Mouse (Mus musculus): Measurements from ENCODE around the gene Tnfaip8l2.
"Not testable (repeated sequence)": the region's sequence is repeated elsewhere in the genome, so short reads cannot be mapped to it uniquely, and the experiment has no call there.

Tnfaip8l2 gene

DNA sequence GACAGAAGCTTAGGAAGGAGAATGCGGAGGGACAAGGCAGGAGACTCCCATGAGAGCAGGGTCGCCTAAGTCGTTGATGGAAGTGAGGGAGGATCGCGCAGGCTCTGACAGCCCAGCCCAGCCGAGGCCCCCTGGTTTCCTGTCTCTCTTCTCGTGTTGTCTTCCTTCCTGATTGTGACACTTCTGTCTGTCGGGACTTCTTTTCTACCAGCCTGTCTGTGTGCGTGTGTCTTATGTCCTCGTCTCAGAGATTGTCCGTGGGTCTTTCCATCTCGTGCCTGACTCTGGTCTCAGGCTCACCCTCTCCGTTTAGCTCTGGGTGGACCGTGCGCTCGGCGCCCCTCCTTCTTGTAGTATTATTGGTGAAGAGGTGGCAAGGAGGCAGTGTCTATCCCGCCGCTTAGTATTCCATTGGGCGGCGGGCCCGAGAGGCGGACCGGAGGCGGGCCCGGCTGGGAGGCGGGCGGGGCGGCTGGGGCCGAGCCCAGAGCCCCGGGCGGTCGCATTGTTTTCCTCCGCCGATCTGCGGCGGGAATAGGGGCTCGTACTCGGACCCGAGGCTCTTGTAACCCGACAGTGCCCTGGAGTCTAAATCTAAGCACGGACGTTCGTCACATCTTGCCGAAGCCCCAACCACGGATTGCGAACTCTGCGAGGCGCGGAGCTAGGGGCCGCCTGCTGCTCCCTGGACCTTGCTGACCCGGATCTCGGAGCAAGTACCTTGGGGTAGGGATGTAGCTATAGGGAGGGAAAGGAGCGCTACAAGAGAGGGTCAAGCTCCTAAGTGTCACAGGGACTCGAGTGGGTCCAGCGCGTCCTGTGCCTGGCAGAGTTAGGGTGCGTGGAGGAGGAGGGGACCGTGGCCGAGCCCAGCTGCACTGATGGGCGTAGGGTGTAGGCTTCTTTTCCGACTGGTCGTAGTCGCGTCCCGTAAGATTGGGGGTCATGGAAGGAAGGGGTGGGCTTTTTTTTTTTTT is 18.1 kb upstream of the Tnfaip8l2 start, which contains the start of gene Sema6c:
Sema6c (plus strand) TSS at position 471 of the 977 bp plus-strand sequence.
- peak; percentile 91 for DNase-seq (ENCODE audit: low read depth, low spot score)

DNA sequence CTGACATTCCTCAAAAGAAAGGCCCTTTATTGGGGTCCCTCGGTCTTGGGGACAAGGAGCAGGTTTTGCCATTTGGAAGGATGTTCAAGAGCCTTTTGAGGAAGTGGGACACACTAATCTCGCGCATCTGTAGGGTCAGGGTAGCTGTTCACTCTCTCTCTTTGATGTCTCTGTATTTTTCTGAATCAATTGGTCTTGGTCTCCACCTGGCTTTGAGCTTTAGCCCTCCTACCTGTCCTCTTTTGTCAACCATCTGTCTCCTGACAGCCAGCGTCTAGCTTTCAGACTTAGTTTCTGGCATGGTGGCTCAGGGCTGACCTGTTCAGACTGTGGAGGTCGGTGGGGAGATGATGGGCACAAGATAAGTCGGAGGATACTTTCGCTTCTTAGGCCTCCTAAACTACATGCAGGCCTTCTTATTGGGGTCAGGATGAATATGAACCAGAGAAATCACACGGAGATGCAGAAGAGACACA is 17.4 kb upstream of the Tnfaip8l2 start:
- no peak for DNase-seq (ENCODE audit: low read depth, low spot score)

DNA sequence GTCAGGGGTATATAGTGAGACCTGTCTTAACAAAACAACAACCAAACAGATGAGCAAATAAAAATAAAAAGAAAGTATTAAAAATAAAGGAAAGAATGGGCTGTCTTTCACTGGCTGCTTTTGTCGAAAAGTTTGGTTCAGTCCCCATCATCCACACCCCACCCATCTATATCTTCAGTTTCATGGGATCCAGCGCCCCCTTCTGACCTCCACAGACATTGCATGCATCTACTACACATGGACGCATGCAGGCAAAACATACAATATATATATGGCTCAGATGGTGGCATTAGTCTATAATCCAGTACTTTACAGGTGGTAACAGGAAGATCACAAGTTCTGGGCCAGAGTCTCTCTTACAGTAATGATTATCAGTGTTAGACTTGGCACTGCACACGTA is 11.7 kb upstream of the Tnfaip8l2 start:
- peak; percentile 76 for DNase-seq (ENCODE audit: low read depth, low spot score)

DNA sequence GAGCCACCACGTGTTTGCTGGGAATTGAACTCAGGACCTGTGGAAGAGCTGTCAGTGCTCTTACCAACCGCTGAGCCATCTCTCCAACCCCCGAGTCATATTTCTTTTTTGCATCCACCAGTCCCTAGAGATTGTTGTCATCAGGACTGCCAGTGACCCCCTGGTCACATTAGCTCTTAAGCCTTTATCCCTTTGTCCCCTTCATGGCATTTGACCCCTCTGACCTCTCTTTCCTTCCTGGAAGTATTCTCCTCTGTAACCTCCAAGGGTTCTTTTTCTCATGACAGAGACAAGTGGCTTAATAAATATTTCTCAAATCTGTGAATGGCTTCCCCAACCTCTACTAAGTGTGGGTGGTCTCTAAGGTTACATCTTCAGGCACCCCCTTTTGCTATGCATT is 5.8 kb upstream of the Tnfaip8l2 start:
- DNase-seq (ENCODE audit: low read depth, low spot score), result no peak

DNA sequence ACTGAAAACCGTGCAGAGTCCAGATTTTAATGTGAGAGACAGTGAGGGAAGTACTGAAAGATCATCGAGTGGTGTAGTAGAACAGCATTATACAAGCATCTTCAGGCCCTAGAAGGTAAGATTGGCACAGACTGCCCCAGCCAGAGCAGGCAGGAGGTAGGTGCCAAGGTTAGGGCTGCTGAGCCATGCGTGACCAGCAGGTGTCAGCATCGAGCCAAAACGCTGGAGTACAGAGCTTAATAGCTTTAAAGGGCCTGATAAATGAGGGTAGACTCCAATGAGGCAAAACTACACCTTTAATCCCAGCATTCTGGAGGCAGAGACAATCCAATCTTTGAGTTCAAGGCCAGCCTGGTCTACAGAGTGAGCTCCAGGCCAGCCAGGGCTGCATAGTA is 454 bp upstream of the Tnfaip8l2 start:
- peak; percentile 89 for DNase-seq (ENCODE audit: low read depth, low spot score)

DNA sequence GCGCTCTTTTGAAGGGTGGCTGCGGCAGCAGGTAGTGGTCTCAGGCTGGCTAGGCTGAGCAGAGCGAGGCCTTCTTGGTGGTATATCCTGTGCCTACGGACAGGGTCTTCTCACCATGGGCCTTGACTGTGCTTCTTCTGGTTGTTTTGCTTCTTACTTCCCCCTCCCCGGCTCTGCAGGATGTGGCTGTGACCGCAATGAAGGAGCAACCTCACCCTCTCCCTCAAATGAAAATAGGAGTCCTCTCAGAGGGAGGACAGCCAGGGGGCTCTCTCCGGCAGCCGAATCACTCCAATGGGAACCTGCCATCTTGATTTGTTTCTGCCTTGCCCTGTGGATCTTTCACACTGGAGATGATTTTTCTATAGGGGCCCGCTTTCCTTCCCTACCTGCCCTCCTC is 686 bp downstream of the Tnfaip8l2 start:
- DNase-seq (ENCODE audit: low read depth, low spot score), result peak; percentile 87

DNA sequence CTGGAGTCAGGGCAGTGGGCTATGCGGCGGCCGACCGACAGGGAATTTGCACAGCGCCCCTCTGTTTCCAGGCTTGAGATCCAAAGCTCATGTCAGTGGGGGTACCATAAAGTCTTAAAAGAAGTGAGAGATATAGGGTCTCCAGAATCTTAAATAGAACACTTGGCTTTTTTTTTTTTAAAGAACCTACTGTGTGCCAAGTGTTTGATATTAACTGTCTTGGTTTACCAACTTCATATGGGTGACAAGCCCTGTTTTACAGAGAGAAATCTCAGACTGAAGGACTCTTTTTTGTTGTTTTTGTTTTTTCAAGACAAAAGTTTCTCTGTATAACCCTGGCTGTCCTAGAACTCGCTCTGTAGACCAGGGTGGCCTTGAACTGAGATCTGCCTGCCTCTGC is 1.4 kb downstream of the Tnfaip8l2 start:
- DNase-seq (ENCODE audit: low read depth, low spot score), result no peak

DNA sequence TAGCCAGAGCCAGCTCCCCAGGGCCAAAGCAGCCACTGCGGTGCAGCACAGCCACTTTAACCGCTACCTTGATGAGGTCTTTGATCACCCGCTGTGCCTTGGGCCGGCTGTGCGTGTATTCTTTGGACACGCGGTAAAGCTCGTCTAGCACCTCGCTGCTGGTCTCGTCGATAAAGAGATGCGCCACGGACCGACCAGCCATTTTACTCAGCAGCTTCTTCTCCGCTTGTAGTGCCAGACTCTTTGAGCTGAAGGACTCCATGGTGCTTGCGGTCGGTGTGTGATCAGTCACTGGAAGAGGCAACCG is 1.9 kb downstream of the Tnfaip8l2 start:
- DNase-seq (ENCODE audit: low read depth, low spot score), result no peak

DNA sequence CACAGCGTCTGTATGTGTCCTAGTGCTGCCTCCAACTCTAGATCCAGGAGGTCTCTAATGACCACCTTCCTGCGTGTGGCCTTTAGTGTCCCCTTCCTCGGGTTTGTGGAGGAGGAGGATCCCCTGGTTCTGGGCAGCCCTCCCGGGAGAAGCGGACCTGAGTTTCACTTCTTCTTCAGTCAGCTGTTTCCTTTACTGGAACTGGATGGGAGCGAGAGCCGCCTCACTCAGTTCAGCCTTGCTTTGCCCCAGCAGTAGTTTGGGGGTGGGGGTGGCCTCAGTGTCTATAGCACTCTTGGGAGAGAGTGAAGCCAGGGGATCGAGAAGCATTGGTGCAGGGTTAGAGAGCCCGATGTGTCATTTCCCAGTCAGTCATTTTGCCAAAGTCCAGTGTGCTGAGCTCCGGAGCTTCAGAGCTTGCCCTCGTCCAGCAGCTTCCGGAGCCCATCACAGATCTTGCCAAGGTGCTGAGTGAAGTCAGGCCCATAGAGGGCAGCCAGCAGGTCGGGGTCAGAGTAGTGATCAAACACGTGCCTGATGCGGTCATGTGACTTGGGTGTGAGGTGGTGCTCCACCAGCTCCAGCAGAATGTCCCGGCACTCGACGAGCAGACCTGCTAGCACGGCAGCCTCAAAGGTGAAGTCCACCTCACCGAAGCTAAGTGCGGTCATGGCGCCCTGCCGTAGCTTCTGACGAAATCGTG is 2.4 kb downstream of the Tnfaip8l2 start:
- DNase-seq (ENCODE audit: low read depth, low spot score), result no peak

DNA sequence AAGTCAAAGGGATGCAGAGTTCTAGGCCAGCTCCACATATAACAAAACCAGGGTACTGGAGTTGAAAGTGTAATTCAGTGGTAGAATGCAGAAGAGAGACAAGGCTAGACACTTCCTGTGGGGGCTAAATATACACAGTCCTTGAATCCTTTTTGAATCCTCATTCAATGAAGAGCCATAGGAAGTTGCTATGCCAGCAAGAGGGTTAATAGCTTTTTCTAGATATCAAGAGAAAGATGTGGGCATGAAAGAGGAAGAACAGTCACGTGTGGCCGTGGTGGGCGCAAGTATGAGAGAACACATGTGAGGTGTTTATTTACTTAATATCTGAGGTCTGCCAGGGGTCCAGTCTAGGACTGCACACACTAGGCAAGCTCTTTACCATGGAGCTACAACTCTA is 5.8 kb downstream of the Tnfaip8l2 start:
- DNase-seq (ENCODE audit: low read depth, low spot score), result no peak

DNA sequence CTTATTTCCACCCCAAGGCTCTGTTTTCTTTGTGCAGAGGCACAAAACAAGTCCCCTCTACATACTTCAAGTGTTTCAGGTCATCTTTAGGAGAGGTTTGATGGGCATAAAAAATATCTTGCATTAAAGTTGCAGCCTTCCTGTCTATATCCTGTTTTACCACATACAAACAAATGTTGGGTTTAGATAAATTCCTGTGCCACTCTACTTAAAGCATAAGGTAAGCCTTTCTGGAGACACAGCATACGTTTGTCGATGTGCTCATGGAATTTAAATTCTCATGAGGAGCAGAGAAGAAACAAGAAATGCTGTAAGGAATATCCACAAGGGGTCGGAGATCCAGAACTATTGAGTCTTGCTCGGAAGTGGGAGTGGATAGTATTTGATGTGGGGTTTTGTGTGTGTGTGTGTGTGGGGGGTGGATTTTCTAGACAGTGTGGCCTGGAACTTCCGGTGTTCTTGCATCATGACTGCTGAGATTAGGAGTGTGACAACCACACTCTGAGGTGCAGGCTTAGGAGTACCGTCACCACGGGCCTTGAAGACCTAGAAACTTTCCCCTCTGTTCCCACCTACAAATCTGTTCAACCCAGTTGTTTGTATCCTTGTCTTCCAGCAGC is 6.6 kb downstream of the Tnfaip8l2 start:
- DNase-seq (ENCODE audit: low read depth, low spot score), result peak; percentile 92

DNA sequence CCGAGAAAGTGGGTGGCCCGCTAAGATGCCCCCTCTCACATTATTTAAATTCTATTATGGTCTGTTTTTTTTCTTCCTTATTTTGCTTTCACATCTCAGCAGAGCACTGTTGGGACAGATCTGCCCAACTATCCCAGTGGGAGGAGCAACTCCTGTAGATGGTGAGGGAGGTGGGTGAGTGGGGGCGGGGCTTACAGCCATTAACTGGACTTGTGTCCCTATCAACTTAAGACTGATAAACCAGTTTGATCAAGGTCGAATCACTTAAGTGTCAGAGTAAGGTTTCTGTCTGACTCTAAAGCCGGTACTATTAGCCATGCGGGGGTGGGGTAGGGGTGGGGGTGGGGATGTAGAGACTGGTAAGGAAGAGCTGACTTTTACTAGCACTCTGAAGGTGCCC is 7.1 kb downstream of the Tnfaip8l2 start:
- DNase-seq (ENCODE audit: low read depth, low spot score), result peak; percentile 49

DNA sequence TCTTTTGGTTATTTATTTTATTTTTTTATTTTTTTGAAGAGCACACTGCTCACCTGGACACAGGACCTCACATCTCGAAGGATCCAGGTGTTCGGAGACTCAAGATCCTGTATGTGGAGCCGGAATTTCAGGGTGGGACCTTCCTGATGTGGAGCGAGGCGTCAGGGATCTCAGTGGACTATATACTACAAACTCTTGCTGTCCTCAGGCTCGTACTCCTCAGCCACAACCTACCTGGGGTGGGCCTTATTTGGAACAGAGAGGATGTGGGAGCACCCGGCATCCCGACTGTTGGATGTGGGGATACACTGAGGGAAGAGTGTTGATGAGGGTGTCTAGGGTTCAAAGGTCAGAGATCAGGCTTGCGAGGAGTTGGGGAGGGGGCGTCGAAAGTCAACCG is 8.0 kb downstream of the Tnfaip8l2 start:
- DNase-seq (ENCODE audit: low read depth, low spot score), result not testable (repeated sequence)

DNA sequence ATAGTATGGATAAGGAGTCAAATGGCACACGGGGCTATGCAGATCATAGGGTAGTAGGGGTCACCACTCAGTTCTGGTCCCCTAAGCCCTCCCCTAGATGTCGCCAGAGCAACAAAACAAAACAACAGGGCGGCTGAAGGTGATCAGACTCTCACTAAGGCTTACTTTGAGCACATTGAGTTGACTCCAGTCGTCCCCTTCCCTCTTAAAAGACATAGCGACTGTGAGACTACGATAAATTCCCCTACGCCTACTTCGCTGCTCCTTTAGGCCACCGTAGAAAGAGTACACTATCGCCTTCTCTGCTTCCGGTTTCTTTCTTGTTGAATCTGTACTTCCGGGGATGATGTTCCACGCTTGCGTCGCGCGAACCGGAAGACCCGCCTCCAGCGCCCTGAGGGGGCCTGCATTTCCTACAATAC is 8.5 kb downstream of the Tnfaip8l2 start, which contains the start of the genes Scnm1 and Lysmd1:
Scnm1 (minus strand) TSS at position 332 of the 422 bp plus-strand sequence.
Lysmd1 (plus strand) TSS at position 409 of the 422 bp plus-strand sequence.
- peak; percentile 96 for DNase-seq (ENCODE audit: low read depth, low spot score)

DNA sequence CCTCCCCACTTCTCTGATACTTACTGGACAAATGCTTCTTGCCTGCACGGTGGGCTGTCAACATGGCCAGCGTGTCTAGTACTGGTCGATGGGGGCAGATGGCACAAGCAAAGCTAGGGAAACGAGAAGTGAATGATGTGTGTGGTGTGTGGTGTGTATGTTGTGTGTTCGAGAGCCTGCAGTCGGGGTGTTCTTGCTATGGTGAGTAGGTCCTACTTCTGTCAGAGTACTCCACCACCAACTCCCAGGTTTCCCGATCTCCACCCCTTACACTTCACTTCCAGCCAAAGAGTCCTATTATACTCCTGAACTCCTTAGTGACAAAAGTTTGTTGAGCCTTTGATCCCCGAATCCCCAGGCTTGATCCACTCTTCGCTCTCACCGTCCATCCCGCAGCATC is 9.0 kb downstream of the Tnfaip8l2 start:
- DNase-seq (ENCODE audit: low read depth, low spot score), result no peak

DNA sequence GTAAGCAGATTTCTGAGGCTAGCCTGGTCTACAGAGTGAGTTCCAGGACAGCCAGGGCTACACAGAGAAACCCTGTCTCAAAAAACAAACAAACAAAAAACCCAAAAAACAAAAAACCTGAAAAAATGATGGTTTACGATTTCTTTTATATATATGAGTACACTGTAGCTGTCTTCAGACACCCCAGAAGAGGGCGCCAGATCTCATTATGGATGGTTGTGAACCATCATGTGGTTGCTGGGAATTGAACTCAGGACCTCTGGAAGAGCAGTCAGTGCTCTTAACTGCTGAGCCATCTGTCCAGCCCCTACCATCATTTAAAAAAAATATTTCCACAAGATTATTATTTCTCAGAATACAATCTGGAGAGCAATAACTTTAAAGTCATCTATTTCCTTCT is 9.8 kb downstream of the Tnfaip8l2 start:
- not testable (repeated sequence) for DNase-seq (ENCODE audit: low read depth, low spot score)

DNA sequence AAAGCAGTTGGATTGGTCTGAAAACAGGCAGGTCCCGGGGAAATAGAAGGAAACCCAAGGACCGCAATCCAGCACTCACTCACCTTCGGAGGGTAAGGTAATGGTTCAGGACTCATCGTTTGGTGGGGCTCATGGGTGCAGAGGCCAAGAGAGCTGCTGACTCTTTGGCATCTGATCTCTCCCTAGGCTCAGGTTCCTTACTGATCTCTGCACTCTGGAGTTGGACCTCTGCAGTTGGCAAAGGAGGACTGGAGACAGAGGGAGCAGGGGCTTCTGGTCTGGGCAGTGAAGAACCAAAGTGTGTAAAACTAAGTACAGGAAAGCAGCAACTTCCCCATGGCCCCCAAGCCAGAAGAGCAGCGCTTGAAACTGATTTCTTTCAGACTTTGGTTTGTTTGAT is 12.1 kb downstream of the Tnfaip8l2 start:
- DNase-seq (ENCODE audit: low read depth, low spot score), result no peak

DNA sequence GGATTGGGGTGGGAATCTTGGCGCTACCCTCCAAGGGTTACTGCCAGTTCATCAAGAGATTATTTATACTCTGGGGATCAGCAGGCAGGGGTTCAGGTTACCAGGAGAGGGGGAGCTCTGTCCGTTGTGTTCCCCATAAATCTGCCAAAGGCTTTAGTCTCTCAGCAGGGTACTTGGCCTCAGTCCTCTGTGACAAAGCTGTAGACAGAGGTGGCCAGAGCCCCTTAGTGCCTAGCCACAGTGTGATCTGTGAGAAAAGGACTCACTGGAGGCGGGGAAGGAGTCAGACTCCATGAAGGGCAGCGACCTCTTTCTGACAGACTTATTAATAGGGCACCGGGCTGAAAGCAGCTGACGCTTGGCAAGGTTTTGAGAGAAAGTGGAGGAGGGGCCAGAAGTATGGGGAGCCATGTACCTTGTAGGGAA is 12.9 kb downstream of the Tnfaip8l2 start:
- DNase-seq (ENCODE audit: low read depth, low spot score), result no peak

DNA sequence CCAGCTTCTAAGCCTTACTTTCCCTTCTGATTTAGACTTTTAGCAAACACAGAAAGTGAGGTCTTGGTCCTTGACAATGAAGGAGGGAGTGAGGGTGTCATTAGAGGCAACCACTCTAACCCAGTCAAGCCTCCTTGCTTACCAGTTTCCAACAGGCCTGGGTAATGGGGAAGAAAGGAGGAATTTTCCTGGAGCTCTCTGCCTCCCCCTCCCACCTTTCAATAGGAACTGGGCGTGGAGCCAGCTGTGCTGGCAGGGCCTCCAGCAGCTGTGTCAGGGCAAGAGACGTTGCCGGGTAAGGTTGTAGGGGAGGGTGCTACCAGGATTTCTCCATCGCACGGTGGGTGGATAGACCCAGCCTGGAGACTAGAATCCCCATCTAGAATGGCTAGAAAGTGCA is 17.2 kb downstream of the Tnfaip8l2 start:
- DNase-seq (ENCODE audit: low read depth, low spot score), result no peak

DNA sequence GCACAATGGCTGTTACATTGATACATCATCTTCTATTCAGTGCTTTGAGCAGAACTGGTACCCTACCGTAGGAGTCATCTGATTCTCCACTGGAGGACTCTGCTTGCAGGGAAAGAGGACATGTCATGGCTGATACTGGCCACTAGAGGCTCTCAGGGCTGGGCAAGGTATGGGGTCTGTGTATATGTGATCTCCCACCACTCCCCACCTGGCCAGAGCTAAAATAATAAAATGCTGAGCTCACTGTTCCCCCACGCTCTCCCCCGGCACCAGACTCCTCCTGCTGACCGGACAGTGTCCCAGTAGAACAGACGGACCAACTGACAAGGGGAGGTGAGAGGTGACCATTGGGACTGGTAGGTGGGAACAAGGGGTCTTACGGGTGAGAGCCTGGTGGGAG is 17.9 kb downstream of the Tnfaip8l2 start, which contains the start of gene Tmod4:
Tmod4 (plus strand) TSS at position 231 of the 400 bp plus-strand sequence.
- DNase-seq (ENCODE audit: low read depth, low spot score), result peak; percentile 15

DNA sequence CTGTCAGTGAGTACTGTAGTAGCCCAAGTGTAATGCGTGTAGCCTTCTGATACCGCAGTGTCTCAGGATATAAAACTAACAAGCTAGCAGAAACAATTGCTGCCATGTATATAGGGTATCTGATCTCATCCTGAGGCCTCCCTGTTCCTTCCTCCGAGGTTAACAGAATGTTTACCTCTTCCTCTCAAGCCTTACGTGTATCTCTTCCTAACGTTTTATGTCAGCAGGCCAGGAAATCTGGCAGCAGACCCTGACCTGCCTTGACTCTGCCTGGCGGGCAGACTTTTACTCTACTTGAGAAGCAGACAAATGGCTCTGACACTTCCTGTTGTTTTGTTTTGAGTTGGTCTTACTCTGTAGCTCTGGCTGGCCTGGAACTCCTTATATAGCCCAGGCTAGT is 20.6 kb downstream of the Tnfaip8l2 start:
- DNase-seq (ENCODE audit: low read depth, low spot score), result no peak

DNA sequence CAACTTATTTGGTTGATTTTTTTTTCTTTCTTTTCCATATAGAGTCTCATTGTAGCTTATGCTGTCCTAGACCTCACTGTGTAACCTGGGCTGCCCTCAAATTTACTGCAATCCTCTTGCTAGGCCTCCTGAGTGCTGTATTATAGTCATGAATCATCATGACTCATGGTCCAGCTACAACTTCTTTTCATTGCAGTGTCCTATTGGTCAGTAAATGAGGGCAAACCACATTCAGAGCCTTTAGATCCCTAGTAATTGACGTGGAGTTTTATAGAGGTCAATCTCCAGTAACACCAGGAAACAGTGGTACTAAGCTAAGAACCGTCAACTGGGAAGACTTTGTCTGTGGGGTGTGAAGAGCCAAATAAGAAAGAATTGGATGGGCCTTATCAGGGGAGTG is 24.4 kb downstream of the Tnfaip8l2 start:
- DNase-seq (ENCODE audit: low read depth, low spot score), result no peak

Data from CD4-positive helper T cell, adult 2 months (primary cell).